Mouse (Mus musculus) kidney, embryonic 14.5 days (tissue): ENCODE measurements around the gene Mdga1. TPM values are rescaled to one million over a fixed set of nuclear protein-coding genes. Genes with fewer than 3 reads are reported as not detected.
A peak's percentile ranks its signal among the peaks of the same experiment; 100 is the strongest.

Experiments used
- ATAC-seq: fragments of 200-750 bp; cut with Nextera tagmentation; 2 replicates; pipeline ENCODE4 v1.8.0; 2017; ENCODE audit warnings: moderate number of reproducible peaks, mild to moderate bottlenecking, moderate TSS enrichment, moderate library complexity; ENCODE audit not compliant: low FRiP score, low TSS enrichment
- H3K27ac ChIP-seq: fragments of 300-500 bp; sonication (generic); 2 replicates; pipeline ENCODE4 v1.5.1; 2014; ENCODE audit warnings: low read depth, mild to moderate bottlenecking, low read length, moderate library complexity, mixed read lengths
- H3K27me3 ChIP-seq: fragments of 300-500 bp; sonication (generic); 2 replicates; pipeline ENCODE4 v1.6.1; 2014; ENCODE audit warnings: mild to moderate bottlenecking, low read length; ENCODE audit not compliant: control insufficient read depth, insufficient read depth
- H3K36me3 ChIP-seq: fragments of 300-500 bp; sonication (generic); 2 replicates; pipeline ENCODE4 v1.6.1; 2014; ENCODE audit warnings: low read length, mixed read lengths; ENCODE audit not compliant: control insufficient read depth, insufficient read depth
- H3K4me1 ChIP-seq: fragments of 300-500 bp; sonication (generic); 2 replicates; pipeline ENCODE4 v1.6.1; 2014; ENCODE audit warnings: low read length, mixed read lengths; ENCODE audit not compliant: control insufficient read depth, insufficient read depth
- H3K4me2 ChIP-seq: fragments of 300-500 bp; sonication (generic); replicated peaks from 2 replicates; pipeline ENCODE4 v1.6.1; 2014; ENCODE audit warnings: low read depth, mild to moderate bottlenecking, low read length
- H3K4me3 ChIP-seq: fragments of 300-500 bp; sonication (generic); 2 replicates; pipeline ENCODE4 v1.5.1; 2014; ENCODE audit warnings: mild to moderate bottlenecking, low read length
- H3K9ac ChIP-seq: fragments of 300-500 bp; sonication (generic); 2 replicates; pipeline ENCODE4 v1.6.1; 2014; ENCODE audit warnings: low read depth, mild to moderate bottlenecking, low read length, moderate library complexity
- H3K9me3 ChIP-seq: fragments of 300-500 bp; sonication (generic); 2 replicates; pipeline ENCODE4 v1.6.1; 2016; ENCODE audit warnings: low read length; ENCODE audit not compliant: control insufficient read depth
- WGBS: fragments of 180-500 bp; shearing (Covaris S2); extraction: QIAGEN DNeasy Blood & Tissue Kit; methylation state at CpG from one replicate; pipeline ENCODE4 v1.1.7; 2014; 5-methylcytosine and 5-hydroxymethylcytosine counted together
- polyA plus RNA-seq: library from polyadenylated mRNA; unstranded; fragments of >200 nt; fragmentation: Nextera tagmentation; extraction: Ambion mirVana; gene quantifications from 2 replicates; pipeline ENCODE4 v1.2.1, GENCODE M21; 2014

Gene Mdga1
- polyA plus RNA-seq, 1 experiment from 2014 or later: 1.6 TPM

- no peak overlapping the region for H3K9ac ChIP-seq
- H3K27ac ChIP-seq: no peak overlapping the region
- peaks cover 4% of the 10 kb centered on the region; the same call in 1 of the 2 replicates for H3K27me3 ChIP-seq
- no peaks in the 10 kb centered on the region for H3K9me3 ChIP-seq
- no peak overlapping the region for H3K4me2 ChIP-seq
- no peak for ATAC-seq
- H3K4me3 ChIP-seq: no peak overlapping the region
- H3K36me3 ChIP-seq: no peaks in the 10 kb centered on the region
- WGBS: 84% methylated on average over 6 of the region's 6 CpGs
- 0 out of 2 replicates have a peak, but pooled peaks cover 7% of the 10 kb centered on the region for H3K4me1 ChIP-seq
Observed at GRCm38 (mm10) chr17:29844949-29845348, 124.9 kb downstream of the Mdga1 start.

- no peak for ATAC-seq
- no peak overlapping the region for H3K9ac ChIP-seq
- no peaks in the 10 kb centered on the region for H3K9me3 ChIP-seq
- H3K27ac ChIP-seq: no peak overlapping the region
- WGBS: 91% methylated on average over 7 of the region's 7 CpGs
- no peaks in the 10 kb centered on the region for H3K36me3 ChIP-seq
- H3K4me1 ChIP-seq: 0 out of 2 replicates have a peak, but pooled peaks cover 8% of the 10 kb centered on the region
- peaks cover 4% of the 10 kb centered on the region; the same call in 1 of the 2 replicates for H3K27me3 ChIP-seq
- H3K4me2 ChIP-seq: no peak overlapping the region
- H3K4me3 ChIP-seq: no peak overlapping the region
Observed at GRCm38 (mm10) chr17:29843419-29844162, 126.3 kb downstream of the Mdga1 start.

DNA sequence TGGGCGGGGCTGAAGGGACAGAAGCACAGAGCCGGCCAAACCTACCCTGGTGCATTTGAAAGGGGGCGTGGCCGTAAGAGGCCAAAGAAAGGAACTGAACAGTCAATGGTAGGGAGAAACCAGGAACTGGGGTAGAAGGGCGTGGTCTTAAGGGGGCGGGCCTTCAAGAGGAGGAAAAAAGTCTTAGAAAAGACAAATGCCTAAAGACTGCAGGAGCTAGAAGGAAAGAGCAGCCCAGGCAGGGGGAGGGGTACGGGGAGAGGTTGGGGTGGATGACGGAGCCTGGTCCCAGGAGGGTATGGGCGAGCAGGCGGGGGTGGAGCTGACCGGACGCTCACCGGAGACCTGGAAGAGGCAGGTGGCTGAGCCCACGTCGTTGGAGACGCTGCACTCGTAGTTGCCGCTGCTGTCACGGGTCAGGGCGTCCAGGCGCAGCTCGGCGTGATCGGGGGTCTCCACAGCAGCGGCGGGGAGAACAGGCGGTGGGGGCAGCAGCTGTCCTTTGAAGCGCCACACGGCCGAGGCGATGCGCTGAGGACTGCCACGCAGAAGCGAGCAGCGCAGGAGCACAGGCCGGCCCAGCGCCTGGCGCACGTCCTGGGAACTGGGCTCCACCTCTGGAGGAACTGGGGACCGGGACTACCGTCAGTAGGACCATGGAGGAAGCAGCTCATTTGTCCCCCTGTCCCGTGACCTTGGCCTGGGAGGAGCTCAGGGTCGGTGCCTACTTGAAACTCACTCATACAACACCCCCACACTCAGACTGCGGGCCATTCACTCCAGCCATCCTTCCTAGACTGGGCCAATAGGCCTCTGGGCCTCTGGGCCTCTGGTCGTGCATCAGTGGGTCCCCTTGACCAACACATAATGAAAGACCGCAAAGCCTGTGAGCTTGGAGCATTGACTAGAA, 127.9 kb downstream of the Mdga1 start:
- peak overlapping the region; percentile 98 for H3K4me2 ChIP-seq
- peaks cover 21% of the 10 kb centered on the region for H3K4me1 ChIP-seq
- peak overlapping the region; percentile 59 for H3K9ac ChIP-seq
- H3K4me3 ChIP-seq: peak overlapping the region; percentile 52
- 4% methylated on average over 43 of the region's 46 CpGs for WGBS
- no peaks in the 10 kb centered on the region for H3K9me3 ChIP-seq
- H3K36me3 ChIP-seq: no peaks in the 10 kb centered on the region
- no peak overlapping the region for H3K27ac ChIP-seq
- peak; percentile 47 for ATAC-seq
- H3K27me3 ChIP-seq: peaks cover 4% of the 10 kb centered on the region; the same call in 1 of the 2 replicates

GRCm38 (mm10) chr17:29838029-29838428, 131.9 kb downstream of the Mdga1 start:
- peaks cover 21% of the 10 kb centered on the region for H3K4me1 ChIP-seq
- H3K4me3 ChIP-seq: no peak overlapping the region
- WGBS: 16% methylated on average over 3 of the region's 3 CpGs
- H3K4me2 ChIP-seq: no peak overlapping the region
- peak; percentile 77 for ATAC-seq
- H3K27me3 ChIP-seq: peaks cover 4% of the 10 kb centered on the region; the same call in 1 of the 2 replicates
- no peak overlapping the region for H3K9ac ChIP-seq
- H3K36me3 ChIP-seq: no peaks in the 10 kb centered on the region
- H3K27ac ChIP-seq: no peak overlapping the region
- no peaks in the 10 kb centered on the region for H3K9me3 ChIP-seq

- ATAC-seq: no peak
- H3K27ac ChIP-seq: no peak overlapping the region
Observed at GRCm38 (mm10) chr17:29837441-29837840, 132.4 kb downstream of the Mdga1 start.

GRCm38 (mm10) chr17:29834768-29835167, 135.1 kb downstream of the Mdga1 start:
- Histone ChIP-seq H3K27ac (no peak overlapping the region), H3K9me3 (no peaks in the 10 kb centered on the region), H3K4me1 (peaks cover 13% of the 10 kb centered on the region), H3K4me3 (no peak overlapping the region), H3K27me3 (no peaks in the 10 kb centered on the region), H3K36me3 (no peaks in the 10 kb centered on the region), H3K9ac (no peak overlapping the region), H3K4me2 (no peak overlapping the region)
- WGBS: 74% methylated on average over 7 of the region's 7 CpGs
- ATAC-seq: no peak

More at GRCm38 (mm10) chr17:29837441-29837840, 132.4 kb downstream of the Mdga1 start:
- Histone ChIP-seq H3K36me3 (no peaks in the 10 kb centered on the region), H3K27me3 (no peaks in the 10 kb centered on the region), H3K4me3 (no peak overlapping the region), H3K9ac (no peak overlapping the region), H3K4me2 (no peak overlapping the region), H3K4me1 (peaks cover 17% of the 10 kb centered on the region), H3K9me3 (no peaks in the 10 kb centered on the region)
- 63% methylated on average over 8 of the region's 8 CpGs for whole genome bisulfite sequencing

- no peaks in the 10 kb centered on the region for H3K9me3 ChIP-seq
- no peak overlapping the region for H3K27ac ChIP-seq
- H3K36me3 ChIP-seq: no peaks in the 10 kb centered on the region
- H3K9ac ChIP-seq: no peak overlapping the region
- H3K4me3 ChIP-seq: no peak overlapping the region
- no peak overlapping the region for H3K4me2 ChIP-seq
- 77% methylated on average over 9 of the region's 9 CpGs for WGBS
- H3K4me1 ChIP-seq: peaks cover 13% of the 10 kb centered on the region
- no peak for ATAC-seq
- H3K27me3 ChIP-seq: no peaks in the 10 kb centered on the region
Observed at GRCm38 (mm10) chr17:29834333-29834732, 135.6 kb downstream of the Mdga1 start.

DNA sequence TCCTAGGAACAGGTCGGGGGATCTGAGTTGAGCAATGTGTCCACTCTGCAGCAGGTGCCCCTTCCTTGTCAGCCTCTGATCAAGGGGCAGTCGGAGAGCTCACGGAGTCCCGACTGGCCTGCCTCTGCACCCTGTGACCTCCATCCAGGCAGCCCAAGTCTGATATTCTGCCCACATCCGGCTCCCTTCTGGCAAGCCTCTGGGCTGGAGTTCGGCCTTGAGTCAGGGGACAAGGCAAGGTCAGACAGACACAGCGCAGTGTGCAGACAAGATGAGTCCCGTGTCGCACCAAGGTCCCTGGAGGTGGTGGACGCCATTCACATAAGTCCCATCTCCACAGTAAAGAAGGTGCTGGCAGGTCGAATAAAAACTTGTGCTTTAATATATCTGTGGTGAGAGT, 138.2 kb downstream of the Mdga1 start:
- Histone ChIP-seq H3K9ac (no peak overlapping the region), H3K4me3 (no peak overlapping the region), H3K4me2 (no peak overlapping the region), H3K9me3 (no peaks in the 10 kb centered on the region), H3K27ac (no peak overlapping the region), H3K27me3 (no peaks in the 10 kb centered on the region), H3K4me1 (no peaks in the 10 kb centered on the region), H3K36me3 (no peaks in the 10 kb centered on the region)
- no peak for ATAC-seq
- WGBS: 82% methylated on average over 11 of the region's 11 CpGs

DNA sequence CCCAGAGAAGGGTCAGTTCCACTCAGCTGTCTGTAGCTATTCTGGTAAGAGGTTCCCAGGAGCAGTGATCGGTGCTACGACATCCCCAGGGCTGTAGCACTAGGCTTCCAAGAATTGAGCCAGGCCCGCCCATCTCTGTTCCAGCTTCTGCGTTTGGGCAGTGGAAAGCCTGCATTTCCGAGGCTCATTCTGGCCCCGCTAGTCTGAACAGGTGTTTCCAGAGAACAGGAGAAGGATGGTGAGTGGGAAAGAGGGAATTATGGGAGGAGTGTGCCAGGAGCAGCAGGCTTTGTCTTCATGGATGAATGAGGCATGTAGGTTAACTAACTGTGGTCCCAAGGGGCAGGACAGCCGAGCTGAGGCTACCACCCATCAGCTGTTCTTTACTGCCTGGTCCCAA, 140.8 kb downstream of the Mdga1 start:
- Histone ChIP-seq H3K4me1 (no peaks in the 10 kb centered on the region), H3K9me3 (no peaks in the 10 kb centered on the region), H3K4me2 (no peak overlapping the region), H3K27me3 (no peaks in the 10 kb centered on the region), H3K36me3 (no peaks in the 10 kb centered on the region), H3K9ac (no peak overlapping the region), H3K27ac (no peak overlapping the region), H3K4me3 (no peak overlapping the region)
- 73% methylated on average over 7 of the region's 7 CpGs for WGBS
- no peak for ATAC-seq
